Mouse (Mus musculus) 416B (cell line): ENCODE results near the gene Gpc1.

ENCODE experiments used
- DNase-seq: peaks from one replicate; pipeline ENCODE4 v3.0.0; 2011; ENCODE audit warnings: low read depth

The Gpc1 gene

DNA sequence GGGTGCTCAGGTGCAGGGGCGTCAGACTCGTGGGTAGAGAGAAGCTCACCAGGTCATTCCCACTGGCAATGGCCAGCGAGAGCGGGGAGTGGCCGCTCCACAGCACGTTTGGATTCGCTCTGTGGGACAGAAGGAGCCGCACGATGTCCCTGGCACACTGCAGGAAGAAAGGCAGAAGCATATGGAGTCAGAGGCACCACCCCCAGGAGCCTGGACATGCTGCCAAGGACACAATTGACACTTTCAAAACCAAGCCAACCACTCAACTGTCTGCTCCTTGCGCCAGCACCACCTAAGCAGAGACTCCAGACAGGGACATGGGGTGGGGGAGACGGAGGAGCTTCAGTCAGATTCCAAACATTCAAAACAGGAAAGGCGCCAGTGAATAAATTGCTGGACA, 47.8 kb downstream of the Gpc1 start:
- DNase-seq = no peak

- DNase-seq = no peak
Measured at GRCm38 (mm10) chr1:92880101-92880500, 48.7 kb downstream of the Gpc1 start.

DNA sequence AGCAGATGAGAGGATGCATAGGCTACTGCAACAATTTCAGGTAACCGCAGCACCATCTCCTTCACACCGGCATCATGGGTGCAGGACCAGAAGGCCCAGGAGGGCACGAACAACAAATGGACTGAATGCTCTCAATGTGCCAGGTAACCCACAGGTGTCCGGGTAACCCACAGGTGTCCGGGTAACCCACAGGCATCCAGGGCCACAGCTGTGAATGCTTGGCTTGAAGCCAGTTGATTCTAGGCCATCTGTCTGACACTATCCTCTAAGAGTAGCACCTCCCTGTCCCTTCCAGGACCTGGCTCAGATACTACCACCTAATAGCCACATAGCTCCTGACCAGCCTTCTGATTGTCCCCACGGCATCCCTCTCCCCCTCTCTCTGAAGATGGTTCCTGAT, 50.5 kb downstream of the Gpc1 start:
- DNase-seq = no peak

GRCm38 (mm10) chr1:92888901-92889655, 57.6 kb downstream of the Gpc1 start:
- no peak for DNase-seq

GRCm38 (mm10) chr1:92892791-92893190, 61.3 kb downstream of the Gpc1 start:
- no peak for DNase-seq

- no peak for DNase-seq
Measured at GRCm38 (mm10) chr1:92893896-92894295, 62.5 kb downstream of the Gpc1 start.

DNA sequence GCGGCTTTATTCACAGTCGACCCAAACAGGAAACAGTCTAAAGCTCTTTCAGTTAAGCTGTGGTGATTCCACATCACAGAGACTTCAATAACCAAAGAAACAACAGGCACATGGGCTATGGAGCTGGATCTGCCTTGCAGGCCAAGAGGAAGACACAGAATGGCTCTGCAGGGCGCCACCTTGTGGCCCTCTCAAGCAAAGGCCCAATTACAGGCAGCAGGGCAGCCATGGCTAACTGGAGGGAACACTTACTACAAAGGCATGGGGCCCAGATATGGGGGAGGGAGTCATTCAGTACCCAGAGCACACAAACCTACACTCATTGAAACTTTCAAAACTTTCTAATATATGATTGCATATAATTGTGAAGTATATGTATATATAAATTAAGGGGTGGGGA, 63.6 kb downstream of the Gpc1 start:
- peak; percentile 76 for DNase-seq

DNA sequence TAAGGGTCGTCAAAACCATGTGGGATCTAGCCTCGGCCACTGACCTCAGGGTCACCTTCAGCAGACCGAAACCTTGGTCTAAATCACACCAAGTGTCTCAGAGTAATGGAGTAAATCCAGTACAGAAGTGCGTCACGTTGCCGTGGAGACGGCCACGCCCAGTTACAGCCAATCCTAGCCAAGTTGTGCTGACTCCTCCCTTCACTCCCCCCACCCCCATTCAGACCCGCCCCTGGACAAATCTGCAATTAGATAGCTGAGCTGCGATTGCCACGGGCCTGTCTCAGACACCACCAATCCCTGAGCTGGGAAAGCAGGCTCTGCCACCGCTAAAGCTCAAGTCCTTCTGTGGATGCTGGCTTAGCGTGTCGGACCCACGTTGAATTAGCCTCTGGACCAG, 71.3 kb downstream of the Gpc1 start, which contains the start of gene Ankmy1:
Gene Ankmy1, minus strand, starts transcription at position 121 of the 400 bp plus-strand sequence.
- DNase-seq = no peak

DNA sequence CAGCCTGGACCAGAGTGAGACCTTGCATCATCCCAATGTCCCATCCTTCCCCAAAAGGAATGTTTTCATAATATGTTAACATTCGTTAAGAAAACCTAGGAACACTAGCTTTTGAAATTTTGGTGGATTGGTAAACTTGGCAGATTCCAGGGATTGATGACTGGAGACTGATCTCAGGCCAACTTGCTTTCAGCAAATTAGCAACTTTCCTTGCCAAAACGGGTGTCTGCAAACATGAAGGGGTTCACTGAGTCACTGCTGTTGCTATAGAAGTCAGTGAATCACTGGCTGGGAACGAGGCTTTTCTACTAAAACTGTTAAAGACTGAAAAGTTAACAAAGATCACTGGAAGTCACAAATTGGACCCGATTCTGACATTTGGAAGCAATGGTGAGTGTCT, 72.2 kb downstream of the Gpc1 start:
- no peak for DNase-seq

GRCm38 (mm10) chr1:92905703-92906310, 74.4 kb downstream of the Gpc1 start:
- peak; percentile 16 for DNase-seq

DNA sequence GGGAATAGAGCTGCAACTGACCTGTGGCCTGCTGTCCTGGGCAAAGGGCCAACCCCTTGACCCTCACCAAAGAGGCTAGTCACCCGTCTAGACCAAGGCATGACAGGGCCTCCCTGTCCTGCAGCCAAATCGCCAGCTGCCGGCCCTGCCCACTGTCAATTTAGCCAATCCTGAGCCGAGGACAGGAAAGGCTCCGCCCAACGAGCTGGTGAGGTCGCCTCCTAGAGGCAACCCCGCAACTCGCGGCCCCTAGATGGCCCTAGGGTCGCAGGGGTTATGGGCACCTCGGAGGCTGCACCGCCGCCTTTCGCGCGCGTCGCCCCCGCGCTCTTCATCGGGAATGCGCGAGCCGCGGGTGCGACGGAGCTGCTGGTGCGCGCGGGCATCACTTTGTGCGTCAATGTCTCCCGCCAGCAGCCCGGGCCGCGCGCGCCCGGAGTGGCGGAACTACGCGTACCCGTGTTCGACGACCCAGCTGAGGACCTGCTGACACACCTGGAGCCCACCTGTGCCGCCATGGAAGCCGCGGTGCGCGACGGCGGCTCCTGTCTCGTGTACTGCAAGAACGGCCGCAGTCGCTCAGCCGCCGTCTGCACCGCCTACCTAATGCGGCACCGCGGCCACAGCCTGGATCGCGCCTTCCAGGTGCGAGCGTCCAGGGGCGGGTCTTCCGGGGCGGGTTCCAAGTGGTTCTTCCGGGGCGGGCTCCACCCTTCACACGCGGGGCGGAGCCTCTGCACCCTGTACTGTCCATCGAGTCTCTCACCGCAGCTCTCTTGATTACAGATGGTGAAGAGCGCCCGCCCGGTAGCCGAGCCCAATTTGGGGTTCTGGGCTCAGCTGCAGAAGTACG, 75.6 kb downstream of the Gpc1 start, which contains the start of gene Dusp28:
Gene Dusp28, plus strand, starts transcription at position 203 of the 853 bp plus-strand sequence.
- peak; percentile 94 for DNase-seq

DNA sequence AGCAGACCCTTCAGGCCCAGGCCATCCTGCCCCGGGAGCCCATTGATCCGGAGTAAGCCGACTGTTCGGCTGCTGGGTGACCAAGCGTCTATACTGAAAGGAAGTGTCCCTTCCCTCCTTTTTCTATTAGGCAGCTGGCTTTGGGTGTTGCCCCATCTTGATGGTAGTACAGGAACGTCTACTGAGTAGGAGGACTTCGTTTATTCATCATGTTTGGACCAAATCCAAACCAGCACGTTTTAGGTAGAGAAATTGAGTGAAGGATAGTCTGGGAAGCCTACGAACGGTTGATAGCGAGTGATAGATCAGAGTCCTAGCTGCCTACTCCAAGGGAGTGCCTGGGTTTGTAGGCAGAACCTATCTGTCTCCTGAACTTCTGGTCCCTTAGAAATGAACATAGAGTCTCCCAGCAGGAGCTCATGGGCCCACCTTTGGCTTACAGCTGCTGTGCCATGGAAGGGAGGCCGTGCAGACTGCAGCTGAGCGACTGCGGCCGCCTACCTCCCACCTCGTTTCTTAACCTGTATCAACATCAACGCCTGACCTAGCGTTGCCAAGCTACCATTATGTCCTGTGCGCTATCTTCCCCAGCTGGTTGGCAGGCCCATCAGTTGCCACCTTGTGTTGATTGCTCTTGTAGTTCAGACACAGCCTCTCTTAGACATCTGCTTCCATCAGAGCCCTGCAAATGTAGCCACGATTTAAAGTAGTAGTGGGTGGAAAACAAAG, 76.4 kb downstream of the Gpc1 start:
- no peak for DNase-seq

- DNase-seq = no peak
Measured at GRCm38 (mm10) chr1:92908664-92909063, 77.2 kb downstream of the Gpc1 start.

DNA sequence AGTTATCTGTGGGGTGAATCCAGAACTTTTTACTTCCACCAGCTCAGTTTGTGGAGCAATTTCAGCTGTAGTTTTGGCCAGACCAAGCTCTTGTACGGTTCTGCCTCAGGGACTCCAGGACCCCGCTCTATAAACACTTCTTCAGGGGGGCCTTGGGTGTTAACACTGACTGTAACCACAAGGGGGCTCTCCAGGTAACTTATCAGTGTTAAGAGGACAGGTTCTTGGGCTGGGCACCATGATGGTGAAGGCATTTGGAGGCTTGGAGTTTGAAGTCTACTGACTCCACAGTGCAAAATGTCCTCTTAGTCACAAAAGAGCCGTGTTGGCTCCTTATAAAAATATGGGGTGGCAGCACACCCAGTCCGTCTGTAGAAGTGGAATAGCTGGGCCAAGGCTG, 77.6 kb downstream of the Gpc1 start:
- DNase-seq = peak; percentile 63
